Mouse (Mus musculus): ENCODE results near the gene Vmn2r19.
A peak's percentile ranks its signal among the peaks of the same experiment; 100 is the strongest.
"Not testable (repeated sequence)": the region's sequence is repeated elsewhere in the genome, so short reads cannot be mapped to it uniquely, and the experiment has no call there.

The Vmn2r19 gene

DNA sequence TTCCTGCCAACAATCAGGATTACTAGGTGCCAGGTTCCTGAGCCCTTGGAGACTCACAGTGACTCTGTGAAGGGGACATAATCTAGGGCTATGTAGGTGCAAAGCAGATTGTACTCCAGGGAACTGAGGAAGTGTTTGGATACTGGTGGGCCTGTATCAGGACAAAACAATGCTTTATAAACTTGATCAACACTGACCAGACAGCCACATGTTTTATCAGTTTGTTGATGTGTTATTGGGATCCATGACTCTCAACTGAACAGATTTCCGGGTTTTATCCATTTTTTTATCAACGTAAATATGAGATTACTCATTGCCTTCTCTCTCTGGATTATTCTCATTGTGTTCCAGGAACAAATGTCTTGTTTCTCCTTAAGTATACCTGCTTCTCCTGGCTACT lies at the start of gene Vmn2r19:
Gene Vmn2r19, plus strand, starts transcription at position 301 of the 400 bp plus-strand sequence.
- DNase-seq (ENCODE audit: low spot score): no peak

DNA sequence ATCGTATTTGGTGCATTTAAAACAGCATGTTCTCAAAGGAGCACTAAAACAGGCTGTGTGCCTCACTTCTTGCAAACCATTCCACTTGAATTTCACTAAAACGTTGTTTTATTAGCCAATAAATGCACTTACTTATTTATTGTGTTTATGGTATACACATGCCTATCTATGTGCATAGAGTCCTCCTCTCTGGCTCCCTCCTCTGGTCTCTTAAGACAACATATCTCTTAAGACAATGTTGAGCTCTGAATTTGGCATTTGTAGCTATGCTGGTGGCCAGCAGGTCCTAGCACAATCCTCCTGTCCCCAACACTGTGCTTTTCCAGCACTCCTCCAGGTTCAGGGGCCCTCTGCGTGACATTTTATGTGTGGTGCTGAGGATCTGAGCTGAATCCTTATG lies 49.2 kb upstream of the Vmn2r19 start:
- DNase-seq (ENCODE audit: low spot score): no peak

DNA sequence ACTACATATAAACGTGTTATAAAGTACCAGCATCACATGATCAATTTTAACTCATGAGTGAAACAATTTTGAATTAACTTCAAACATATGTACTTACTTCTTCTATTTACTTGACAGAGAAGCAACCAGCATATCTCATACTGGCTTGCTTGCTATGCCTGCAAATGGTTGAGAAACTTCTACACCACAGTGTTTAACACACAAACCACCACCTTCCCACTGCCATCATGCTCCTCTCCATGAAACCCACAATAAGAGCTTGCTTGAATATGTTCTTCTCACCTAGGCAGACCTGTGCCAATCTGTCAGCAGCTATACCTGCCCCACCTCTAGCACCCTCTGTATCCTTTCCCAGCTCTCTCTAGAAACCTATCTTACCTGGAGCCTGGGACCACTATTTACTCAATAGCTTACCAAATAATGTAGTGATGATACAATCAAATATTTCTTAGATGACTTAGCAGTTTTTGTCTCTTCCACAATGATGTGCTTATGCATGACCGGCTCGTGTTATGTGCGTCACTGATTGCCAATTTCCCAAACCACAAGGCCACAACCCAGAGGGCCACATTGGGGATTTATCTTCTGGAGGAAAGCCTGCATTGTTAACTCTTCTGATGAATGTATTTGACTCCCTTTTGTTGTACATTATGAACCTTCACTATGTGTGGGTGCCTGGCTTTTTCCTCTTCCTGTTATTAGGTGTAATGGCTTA lies 48.1 kb upstream of the Vmn2r19 start:
- no peak for DNase-seq (ENCODE audit: low spot score)

DNA sequence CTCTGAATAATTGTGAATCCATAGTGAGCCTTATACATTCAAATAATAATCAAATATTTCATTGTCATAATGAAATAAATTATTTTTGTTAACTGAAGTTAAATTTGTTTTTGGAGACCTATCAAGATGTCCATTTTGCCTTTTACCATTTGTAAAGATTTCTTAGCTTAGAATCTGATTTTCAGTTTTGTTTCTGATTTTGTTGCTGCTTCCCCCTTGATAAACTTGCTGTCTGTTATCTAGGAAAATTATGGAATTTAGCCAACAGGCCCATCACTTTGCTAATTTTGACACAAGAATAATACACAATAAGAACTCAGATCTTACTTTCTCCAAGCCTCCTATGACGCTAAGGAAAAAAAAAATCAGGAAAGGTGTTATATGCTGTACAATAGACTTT lies 47.3 kb upstream of the Vmn2r19 start:
- no peak for DNase-seq (ENCODE audit: low spot score)

DNA sequence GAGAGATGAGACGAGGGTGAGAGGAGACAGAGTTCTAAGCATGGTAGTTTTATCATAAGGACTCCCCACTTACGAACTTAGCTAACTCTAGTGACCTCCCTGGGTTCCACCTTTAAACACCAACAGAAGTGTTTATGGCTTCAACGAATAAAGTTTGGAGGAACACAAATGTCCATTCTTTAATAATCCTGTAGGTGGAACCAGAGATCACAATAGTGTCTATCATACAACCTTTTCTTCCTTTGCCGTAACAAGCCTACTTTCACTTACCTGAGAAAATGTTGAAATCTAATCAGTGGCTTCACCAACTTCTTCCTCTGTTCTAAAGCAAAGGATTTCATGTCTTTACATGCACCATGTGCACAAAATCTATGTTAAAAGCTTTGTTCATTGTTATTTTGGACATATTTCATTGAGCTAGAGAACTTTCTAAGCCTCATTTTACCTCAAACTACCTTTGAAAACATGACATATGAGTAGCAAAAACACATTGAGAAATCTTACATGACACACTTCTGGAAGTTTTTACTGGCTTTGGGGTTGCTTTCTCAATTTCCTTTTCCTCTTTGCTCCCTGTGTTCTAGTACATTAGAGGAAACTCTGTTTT lies 46.5 kb upstream of the Vmn2r19 start, which contains the start of gene Clec4d:
Gene Clec4d, plus strand, starts transcription at position 557 of the 607 bp plus-strand sequence.
- no peak for DNase-seq (ENCODE audit: low spot score)

DNA sequence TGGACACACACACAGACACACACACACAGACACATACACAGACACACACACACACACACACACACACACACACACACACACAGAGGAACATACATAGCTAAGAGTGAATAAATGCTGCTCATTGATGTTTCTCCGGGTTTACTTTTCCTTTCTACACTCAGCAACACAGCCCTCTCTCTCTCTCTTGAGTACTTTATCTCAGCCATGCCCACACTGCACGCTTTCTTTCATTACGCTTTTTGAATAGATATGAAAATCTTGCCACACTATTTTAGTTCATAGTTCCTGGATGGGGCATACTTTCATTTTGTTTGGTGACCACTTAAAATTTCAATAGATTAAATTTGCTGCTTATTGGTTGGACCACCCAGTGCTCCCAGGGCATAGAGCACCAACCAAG lies 43.9 kb upstream of the Vmn2r19 start:
- no peak for DNase-seq (ENCODE audit: low spot score)

DNA sequence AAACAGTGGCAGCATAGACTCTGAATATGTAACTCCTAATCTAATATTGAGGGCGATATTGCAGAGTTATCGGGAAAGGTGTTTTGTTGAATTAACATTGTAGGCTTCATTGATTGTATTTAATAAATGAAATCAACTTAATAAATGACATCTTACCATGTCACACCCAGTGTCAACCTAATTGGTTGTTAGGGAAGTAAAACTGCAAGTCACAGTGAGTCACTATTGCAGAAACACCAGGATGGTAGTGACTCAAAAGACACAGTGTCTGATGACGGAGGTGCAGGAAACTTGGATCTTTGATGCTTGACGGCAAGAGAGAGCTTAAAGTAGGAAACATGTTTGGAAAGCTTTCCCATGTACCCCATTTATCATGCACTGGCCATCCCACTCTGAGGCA lies 42.3 kb upstream of the Vmn2r19 start:
- no peak for DNase-seq (ENCODE audit: low spot score)

DNA sequence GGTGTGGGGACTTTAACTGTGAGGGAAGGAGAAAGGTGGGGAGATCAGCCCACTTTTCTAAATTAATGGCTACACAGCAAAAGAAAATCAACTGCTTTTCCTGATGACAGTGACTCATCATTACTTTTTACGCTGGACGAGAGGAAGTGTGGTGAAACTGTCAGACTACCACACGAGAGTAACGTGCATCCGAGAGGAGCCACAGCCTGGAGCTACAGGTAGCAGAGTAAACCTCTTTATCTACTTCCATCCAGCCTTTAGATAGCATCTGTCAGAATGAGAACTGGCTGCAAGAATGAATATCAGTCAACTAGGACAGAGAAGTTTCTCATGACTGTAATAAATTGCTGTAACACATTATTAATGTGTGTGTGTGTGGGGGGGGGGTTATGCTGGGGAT lies 41.2 kb upstream of the Vmn2r19 start:
- DNase-seq (ENCODE audit: low spot score): no peak

DNA sequence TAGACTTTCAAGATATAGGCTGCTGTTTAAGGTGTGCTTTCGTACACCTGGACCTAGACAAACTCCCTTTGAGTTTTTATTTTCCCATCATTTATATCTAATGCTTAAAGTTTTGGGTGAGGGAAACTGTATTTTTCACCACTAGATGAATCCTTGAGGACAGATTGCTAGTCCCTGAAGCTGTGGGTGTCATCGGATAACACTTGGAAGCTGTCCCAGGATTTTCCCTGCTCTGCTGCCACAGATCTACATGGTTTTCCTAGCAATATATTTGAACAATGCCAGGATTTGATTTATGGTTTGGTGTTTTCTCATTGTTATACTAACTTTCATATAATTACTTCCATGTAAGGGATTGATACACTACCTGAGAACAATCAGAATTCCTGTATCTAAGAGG lies 28.7 kb upstream of the Vmn2r19 start:
- no peak for DNase-seq (ENCODE audit: low spot score)

DNA sequence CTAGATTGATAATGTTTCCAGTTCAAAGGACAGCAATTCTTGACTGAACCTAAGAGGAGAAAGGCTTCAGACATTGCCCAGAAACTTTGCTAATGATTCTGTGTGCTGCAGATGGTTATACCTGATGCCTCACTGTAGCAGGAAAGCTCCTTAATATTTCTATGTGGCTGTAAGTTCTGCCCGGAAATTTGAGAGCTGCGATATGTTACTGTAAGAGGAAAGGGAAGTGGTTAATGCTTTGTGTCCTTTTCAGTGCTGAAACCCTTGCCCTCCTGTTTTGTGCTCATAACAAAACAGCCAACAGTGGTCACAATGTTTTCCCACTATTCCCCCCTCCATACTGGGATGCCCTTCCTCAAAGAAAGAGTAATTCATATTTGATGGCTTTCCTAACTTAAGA lies 21.8 kb upstream of the Vmn2r19 start:
- DNase-seq (ENCODE audit: low spot score): no peak

DNA sequence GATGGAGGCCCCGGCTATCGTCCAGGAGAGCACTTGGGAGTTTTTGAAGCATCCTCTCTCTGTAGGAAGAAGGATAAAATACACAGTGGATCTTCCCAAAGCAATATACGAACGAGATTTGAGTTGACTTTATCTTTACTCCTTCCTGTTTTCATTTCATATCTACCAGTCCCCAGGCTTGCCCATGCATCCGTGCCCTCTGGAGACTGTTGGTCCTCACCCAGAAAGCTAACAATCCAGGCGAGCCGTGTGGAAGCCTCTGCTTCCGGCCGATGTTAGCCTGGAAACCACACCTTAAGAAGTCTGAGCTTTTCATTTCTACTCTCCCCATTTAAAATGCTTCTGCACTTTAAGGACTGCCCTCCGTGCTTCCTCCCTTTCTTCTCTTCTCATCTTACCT lies 19.2 kb upstream of the Vmn2r19 start:
- no peak for DNase-seq (ENCODE audit: low spot score)

DNA sequence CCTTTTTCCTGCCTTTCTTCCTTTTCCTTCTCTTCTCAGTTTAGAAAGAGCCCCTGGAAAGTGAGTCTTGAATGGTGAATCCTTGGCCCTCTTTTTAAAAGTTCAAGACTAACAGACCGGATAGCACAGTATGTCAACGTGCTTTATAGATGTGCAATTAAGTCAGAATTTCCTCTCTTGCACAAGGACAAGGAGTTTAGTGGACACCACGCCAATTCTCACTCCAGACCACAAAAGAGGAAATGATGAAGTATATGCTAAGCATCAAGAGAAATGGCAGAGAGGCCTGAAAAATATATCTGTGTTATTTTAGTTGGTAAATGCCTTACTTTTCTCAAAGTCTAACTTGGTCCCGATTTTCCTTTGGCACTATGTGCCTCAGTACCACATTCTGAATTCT lies 18.4 kb upstream of the Vmn2r19 start, which contains the start of gene Clec4e:
Gene Clec4e, minus strand, starts transcription at position 118 of the 400 bp plus-strand sequence.
- no peak for DNase-seq (ENCODE audit: low spot score)

DNA sequence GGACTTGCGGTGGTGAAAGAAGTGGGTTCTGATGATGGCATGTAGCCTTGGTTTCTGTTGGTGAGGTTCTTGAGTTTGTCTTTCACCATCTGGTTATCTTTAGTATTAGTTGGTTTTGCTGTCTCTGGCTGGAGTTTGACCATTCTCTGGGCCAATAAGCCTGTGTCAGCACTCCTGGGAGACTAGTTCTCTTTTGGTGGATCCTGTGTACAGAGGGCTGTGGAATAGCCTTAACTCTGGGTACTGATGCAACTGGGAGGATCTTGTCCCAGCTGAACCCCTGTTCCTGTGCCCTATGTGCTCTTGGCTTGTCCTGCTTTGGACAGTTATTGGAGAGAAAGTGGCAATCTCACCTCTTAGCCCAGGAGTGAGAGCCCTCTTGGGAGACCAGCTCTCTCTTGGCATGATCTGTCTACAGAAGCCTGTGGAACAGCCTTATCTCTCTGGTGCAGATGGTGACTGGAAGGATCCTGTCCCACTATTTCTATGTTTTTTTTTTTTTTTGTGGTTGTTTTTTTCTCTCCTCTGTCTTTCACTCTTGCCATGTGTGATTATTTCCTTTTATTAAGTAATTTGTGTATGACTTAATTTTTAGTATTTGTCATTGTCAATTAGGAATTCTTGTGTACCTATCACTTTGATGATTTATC lies 15.3 kb upstream of the Vmn2r19 start:
- peak; percentile 66 for DNase-seq (ENCODE audit: low spot score)

DNA sequence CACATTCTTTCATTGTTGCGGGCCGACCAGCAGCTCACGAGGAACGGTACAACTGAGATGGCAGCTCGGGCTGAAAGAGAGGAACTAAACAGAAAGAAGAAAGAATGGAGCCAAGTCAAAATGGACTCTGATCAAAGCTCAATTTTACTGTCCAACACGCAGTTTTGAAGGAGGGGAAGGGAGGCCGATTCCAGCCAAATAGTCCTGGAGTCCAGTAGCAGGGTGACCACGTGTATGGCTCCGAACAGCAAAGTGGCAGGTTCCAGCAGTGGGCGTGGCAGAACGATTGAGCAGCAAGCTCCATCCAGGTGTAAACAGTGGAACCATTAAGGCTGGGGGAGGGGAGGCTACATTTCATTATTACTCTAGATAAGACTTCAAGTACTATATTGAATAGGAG lies 14.6 kb upstream of the Vmn2r19 start:
- DNase-seq (ENCODE audit: low spot score): peak; percentile 17

DNA sequence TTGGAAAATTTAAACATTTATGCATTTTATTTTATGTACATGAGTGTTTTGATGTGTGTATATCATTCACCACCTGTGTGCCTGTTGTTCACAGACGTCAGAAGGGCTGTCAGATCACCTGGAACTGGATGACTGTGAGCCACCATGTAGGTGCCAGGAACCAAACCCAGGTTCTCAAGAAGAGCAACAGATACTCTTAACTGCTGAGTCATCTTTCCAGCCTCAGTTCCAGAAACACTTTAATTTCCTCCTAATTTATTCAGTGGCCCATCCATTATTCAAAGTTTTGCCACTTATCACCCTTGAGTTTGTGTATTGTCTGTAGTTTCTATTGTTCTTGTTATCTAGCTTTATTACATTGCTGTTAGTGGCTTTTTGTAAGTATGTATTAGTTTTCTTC lies 11.4 kb upstream of the Vmn2r19 start:
- DNase-seq (ENCODE audit: low spot score): no peak

DNA sequence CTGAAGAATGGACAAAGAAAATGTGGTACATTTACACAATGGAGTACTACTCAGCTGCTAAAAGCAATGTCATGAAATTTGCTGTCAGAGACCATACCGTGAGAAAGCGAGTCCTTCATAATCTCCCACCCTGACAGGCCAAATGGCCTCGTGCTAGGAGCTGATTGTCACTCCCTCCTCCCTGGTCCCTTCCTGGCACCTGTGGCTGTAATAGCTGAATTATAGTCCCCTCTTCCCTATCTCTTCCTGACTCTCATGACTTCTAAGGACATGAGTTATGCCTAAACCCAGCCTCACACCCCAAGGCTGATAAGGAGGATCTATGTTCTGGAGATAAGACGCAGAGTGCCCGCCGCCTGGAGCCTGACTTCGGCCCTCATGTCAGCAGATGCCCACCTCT lies 1.8 kb upstream of the Vmn2r19 start:
- not testable (repeated sequence) for DNase-seq (ENCODE audit: low spot score)

DNA sequence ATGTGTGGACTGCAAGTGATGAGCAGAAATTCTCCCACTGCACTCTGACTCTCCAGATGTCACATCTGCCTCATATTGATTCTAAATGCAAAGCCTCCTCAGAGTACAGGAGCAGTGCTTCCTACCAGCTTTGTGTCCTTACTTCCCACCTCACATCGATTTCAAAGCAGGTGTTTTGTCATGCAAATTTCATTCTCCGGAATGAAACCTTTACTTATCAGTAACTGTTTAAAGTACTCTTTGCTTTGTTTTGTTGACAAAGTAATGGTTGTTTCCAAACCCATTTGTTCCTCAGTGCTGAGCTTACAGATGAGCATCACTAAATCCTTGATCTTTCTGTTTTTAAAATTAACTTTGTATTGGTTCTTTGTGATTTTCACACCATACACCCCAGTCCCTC lies 24.4 kb downstream of the Vmn2r19 start:
- DNase-seq (ENCODE audit: low spot score): no peak

DNA sequence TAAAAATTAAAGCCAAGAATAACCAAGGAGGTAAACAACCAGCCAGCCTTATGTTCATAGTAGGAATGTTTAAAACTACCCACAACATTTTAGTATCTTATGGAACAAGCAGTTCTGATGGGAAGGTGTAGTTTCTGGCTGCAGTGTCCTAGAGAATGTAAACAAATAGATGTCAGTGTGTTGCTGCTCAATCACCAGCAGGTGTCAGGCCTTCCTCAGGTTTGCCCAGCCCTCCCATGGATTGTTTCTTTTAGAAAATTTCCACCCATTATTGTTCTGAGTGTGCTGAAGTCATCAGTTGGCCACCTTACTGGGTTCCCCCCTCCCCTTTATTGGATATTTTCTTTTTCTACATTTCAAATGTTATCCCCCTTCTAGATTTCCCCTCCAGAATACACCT lies 32.0 kb downstream of the Vmn2r19 start:
- DNase-seq (ENCODE audit: low spot score): no peak

DNA sequence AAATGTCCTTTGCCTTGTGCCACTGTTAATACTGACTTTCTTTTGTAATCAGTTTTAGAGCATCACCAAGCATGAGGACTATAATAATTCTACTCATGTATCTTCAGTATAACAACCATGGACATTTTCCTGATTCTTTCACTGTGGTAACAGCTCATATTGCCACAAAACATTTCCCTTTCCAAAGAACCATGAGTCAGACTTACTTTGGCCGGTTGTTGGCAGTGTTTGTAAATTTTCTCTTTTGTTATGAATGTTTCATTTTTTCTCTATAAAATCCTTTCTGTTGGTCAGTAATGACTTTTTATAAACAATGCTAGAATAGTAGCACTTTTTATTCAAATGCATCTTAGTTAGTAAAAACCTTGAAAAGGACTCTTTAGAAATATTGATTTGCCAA lies 38.0 kb downstream of the Vmn2r19 start:
- DNase-seq (ENCODE audit: low spot score): no peak

All from spleen, adult 12 weeks (tissue).